Mouse (Mus musculus) neural tube, embryonic 13.5 days (tissue): ENCODE results near the gene Abca1. TPM values are rescaled to one million over a fixed set of nuclear protein-coding genes. Genes with fewer than 3 reads are reported as not detected.
A peak's percentile ranks its signal among the peaks of the same experiment; 100 is the strongest.

Source experiments
- ATAC-seq: fragments of 200-750 bp; cut with Nextera tagmentation; 2 replicates; pipeline ENCODE4 v1.8.0; 2017; ENCODE audit warnings: low read depth, mild to moderate bottlenecking, moderate TSS enrichment, moderate library complexity
- H3K27ac ChIP-seq: fragments of 300-500 bp; sonication (generic); replicated peaks from 2 replicates; pipeline ENCODE4 v1.5.1; 2015; ENCODE audit warnings: moderate library complexity, mild to moderate bottlenecking, inconsistent platforms
- H3K27me3 ChIP-seq: fragments of 300-500 bp; sonication (generic); 2 replicates; pipeline ENCODE4 v1.6.1; 2015; ENCODE audit warnings: mild to moderate bottlenecking, inconsistent platforms
- H3K36me3 ChIP-seq: fragments of 300-500 bp; sonication (generic); 2 replicates; pipeline ENCODE4 v1.6.1; 2015; ENCODE audit warnings: mild to moderate bottlenecking, inconsistent platforms
- H3K4me1 ChIP-seq: fragments of 300-500 bp; sonication (generic); replicated peaks from 2 replicates; pipeline ENCODE4 v1.6.1; 2015; ENCODE audit warnings: inconsistent platforms
- H3K4me2 ChIP-seq: fragments of 300-500 bp; sonication (generic); 2 replicates; pipeline ENCODE4 v1.6.1; 2015; ENCODE audit warnings: inconsistent platforms, mild to moderate bottlenecking, moderate library complexity
- H3K4me3 ChIP-seq: fragments of 300-500 bp; sonication (generic); 2 replicates; pipeline ENCODE4 v1.5.1; 2015; ENCODE audit warnings: mild to moderate bottlenecking, inconsistent platforms
- H3K9ac ChIP-seq: fragments of 300-500 bp; sonication (generic); 2 replicates; pipeline ENCODE4 v1.6.1; 2015; ENCODE audit warnings: moderate library complexity, mild to moderate bottlenecking, inconsistent platforms
- H3K9me3 ChIP-seq: fragments of 300-500 bp; sonication (generic); 2 replicates; pipeline ENCODE4 v1.6.1; 2016; ENCODE audit warnings: inconsistent platforms
- WGBS: fragments of 180-500 bp; shearing (Covaris S2); methylation state at CpG from one replicate; pipeline ENCODE4 v1.1.7; 2015; 5-methylcytosine and 5-hydroxymethylcytosine counted together
- polyA plus RNA-seq: library from polyadenylated mRNA; unstranded; fragments of >200 nt; fragmentation: Nextera tagmentation; extraction: Ambion mirVana; gene quantifications from 2 replicates; pipeline ENCODE4 v1.2.1, GENCODE M21; 2015

The Abca1 gene
- polyA plus RNA-seq, 1 experiment from 2014 or later = 11.5 TPM

GRCm38 (mm10) chr4:53076788-53077350, 82.8 kb downstream of the Abca1 start:
- H3K36me3 ChIP-seq = peaks cover 74% of the 10 kb centered on the region
- H3K27me3 ChIP-seq = no peaks in the 10 kb centered on the region
- ATAC-seq = no peak
- H3K4me1 ChIP-seq = no peaks in the 10 kb centered on the region
- H3K4me2 ChIP-seq = no peak overlapping the region
- no peaks in the 10 kb centered on the region for H3K9me3 ChIP-seq
- H3K9ac ChIP-seq = no peak overlapping the region
- no peak overlapping the region for H3K27ac ChIP-seq
- WGBS = over 99% methylated on average over 4 of the region's 4 CpGs
- no peak overlapping the region for H3K4me3 ChIP-seq

GRCm38 (mm10) chr4:53073025-53073424, 86.7 kb downstream of the Abca1 start:
- Histone ChIP-seq H3K9ac (no peak overlapping the region), H3K36me3 (peaks cover 79% of the 10 kb centered on the region), H3K4me3 (no peak overlapping the region), H3K27ac (no peak overlapping the region), H3K4me1 (no peaks in the 10 kb centered on the region), H3K9me3 (no peaks in the 10 kb centered on the region), H3K27me3 (no peaks in the 10 kb centered on the region), H3K4me2 (no peak overlapping the region)
- ATAC-seq = no peak
- WGBS = 92% methylated on average over 7 of the region's 7 CpGs

DNA sequence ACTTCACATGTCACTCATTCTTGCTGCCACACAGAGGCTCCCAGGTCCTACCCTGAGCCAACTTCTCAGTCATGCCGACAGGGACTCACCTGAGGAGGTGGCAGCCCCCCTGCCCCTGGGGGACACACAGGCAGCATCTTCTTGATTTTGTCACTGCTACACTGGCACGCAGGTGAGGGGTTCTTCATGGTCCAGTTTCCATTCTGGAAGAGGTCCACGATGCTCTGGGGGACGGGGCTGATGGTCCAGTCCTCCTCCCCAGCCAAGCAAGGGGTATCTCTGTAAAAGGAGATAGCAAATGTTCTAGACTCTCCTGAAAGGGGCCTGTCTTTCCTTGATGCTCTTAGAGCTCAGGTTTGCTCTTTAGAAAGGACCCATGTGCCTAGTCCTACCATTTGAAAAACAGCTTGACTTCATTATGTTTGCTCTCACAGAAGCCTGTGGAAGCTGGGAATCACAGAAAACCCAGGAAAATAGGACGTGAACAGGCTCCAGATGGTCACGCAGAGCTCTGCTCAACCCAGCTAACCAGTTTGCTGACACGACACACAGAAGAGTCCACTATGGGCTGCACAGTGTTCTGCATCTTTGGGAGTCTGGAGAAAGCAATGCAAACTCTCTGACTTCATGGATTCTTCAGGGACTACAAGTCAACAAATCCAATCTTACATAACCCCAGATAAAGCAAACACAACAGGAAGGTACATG, 97.2 kb downstream of the Abca1 start:
- Histone ChIP-seq H3K9ac (no peak overlapping the region), H3K9me3 (no peaks in the 10 kb centered on the region), H3K4me1 (no peaks in the 10 kb centered on the region), H3K36me3 (peaks cover 53% of the 10 kb centered on the region), H3K27ac (no peak overlapping the region), H3K4me3 (no peak overlapping the region), H3K4me2 (no peak overlapping the region), H3K27me3 (no peaks in the 10 kb centered on the region)
- 95% methylated on average over 7 of the region's 7 CpGs for WGBS
- ATAC-seq = no peak

- H3K27me3 ChIP-seq = no peaks in the 10 kb centered on the region
- WGBS = 41% methylated on average over 9 of the region's 9 CpGs
- peak overlapping the region; percentile 71 for H3K27ac ChIP-seq
- H3K36me3 ChIP-seq = peaks cover 51% of the 10 kb centered on the region
- H3K4me3 ChIP-seq = no peak overlapping the region
- peak; percentile 66 for ATAC-seq
- peaks cover 17% of the 10 kb centered on the region; the same call in 1 of the 2 replicates for H3K4me1 ChIP-seq
- H3K9me3 ChIP-seq = no peaks in the 10 kb centered on the region
- no peak overlapping the region for H3K9ac ChIP-seq
- H3K4me2 ChIP-seq = no peak overlapping the region
These were observed 113.3 kb downstream of the Abca1 start for GRCm38 (mm10) chr4:53046238-53047022.

DNA sequence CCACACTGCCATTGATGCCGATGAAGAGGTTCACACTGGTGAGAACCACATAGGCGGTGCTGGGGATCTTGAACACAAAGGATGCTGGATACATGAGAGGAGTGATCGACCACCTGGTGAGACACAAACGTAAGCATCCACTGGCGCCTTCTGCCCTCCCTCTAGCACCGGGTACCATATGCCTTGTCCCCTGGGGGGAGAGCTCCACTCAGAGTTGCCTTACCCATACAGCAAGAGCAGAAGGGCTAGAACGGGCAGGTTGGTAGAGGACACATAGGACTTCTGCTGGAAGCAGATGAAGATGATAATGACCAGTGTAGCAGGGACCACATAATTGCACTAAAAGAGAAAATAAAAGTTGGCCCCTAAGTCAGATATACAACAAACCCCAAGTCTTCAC, 113.9 kb downstream of the Abca1 start:
- ATAC-seq = 0 out of 2 replicates have a peak, but pooled peaks have one; percentile 9
- Histone ChIP-seq H3K4me2 (no peak overlapping the region), H3K4me1 (peaks cover 17% of the 10 kb centered on the region; the same call in 1 of the 2 replicates), H3K4me3 (no peak overlapping the region), H3K9me3 (no peaks in the 10 kb centered on the region), H3K36me3 (peaks cover 50% of the 10 kb centered on the region), H3K9ac (no peak overlapping the region), H3K27me3 (no peaks in the 10 kb centered on the region), H3K27ac (peak overlapping the region; percentile 62)
- 69% methylated on average over 7 of the region's 7 CpGs for WGBS

DNA sequence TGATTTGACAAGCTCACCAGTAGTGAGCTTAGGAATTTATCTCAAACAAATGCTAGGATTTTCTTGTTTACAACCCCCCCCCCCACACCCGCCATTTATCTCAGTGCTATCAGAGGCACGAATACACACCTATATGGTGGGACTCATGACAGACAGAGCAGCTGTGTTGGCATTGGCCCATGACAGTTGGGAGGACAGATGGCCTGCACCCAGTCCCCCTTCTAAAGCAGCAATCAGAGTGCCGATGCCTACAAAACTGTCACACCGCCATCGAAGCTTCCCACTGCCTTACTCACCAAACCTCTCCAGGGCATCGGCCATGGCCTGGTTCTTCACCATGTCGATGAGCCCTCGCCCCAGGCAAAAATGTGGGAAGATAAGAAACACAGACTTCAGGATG, 115.9 kb downstream of the Abca1 start:
- Histone ChIP-seq H3K27me3 (no peaks in the 10 kb centered on the region), H3K9ac (no peak overlapping the region), H3K4me3 (no peak overlapping the region), H3K27ac (no peak overlapping the region), H3K4me1 (peaks cover 17% of the 10 kb centered on the region; the same call in 1 of the 2 replicates), H3K4me2 (no peak overlapping the region), H3K9me3 (no peaks in the 10 kb centered on the region), H3K36me3 (peaks cover 46% of the 10 kb centered on the region)
- no peak for ATAC-seq
- WGBS = 90% methylated on average over 8 of the region's 8 CpGs

GRCm38 (mm10) chr4:53030326-53030948, 129.3 kb downstream of the Abca1 start:
- WGBS = 10% methylated on average over 8 of the region's 8 CpGs
- no peaks in the 10 kb centered on the region; the same call in 1 of the 2 replicates for H3K9me3 ChIP-seq
- 0 out of 2 replicates have a peak, but pooled peaks have one; percentile 65 for ATAC-seq
- no peak overlapping the region for H3K27ac ChIP-seq
- H3K9ac ChIP-seq = no peak overlapping the region
- peaks cover 6% of the 10 kb centered on the region; the same call in 1 of the 2 replicates for H3K4me1 ChIP-seq
- H3K27me3 ChIP-seq = no peaks in the 10 kb centered on the region
- no peak overlapping the region for H3K4me3 ChIP-seq
- no peak overlapping the region for H3K4me2 ChIP-seq
- H3K36me3 ChIP-seq = peaks cover 24% of the 10 kb centered on the region

DNA sequence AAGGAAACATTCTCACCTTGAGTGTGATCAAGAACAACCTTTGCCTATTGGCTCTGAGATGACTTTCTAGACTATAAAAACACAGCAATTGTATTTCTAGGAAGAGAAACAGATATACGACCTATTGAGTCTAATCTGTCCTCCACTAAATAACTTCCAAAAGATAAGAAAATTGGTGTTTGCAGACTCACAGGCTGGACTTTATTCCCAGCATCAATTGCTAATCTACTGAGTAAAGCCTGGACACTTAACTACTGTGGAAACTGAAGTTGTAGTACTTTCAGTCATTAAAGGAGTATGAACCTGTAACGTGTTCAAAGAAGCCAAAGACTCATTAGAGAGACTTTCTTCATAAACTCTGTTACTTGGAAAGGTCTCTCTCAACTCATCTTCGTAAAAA, 131.9 kb downstream of the Abca1 start:
- no peaks in the 10 kb centered on the region; the same call in 1 of the 2 replicates for H3K9me3 ChIP-seq
- H3K4me3 ChIP-seq = no peak overlapping the region
- peaks cover 6% of the 10 kb centered on the region; the same call in 1 of the 2 replicates for H3K4me1 ChIP-seq
- H3K9ac ChIP-seq = no peak overlapping the region
- no peak overlapping the region for H3K4me2 ChIP-seq
- no peaks in the 10 kb centered on the region for H3K27me3 ChIP-seq
- WGBS = 91% methylated on average over 3 of the region's 3 CpGs
- H3K36me3 ChIP-seq = peaks cover 16% of the 10 kb centered on the region
- no peak overlapping the region for H3K27ac ChIP-seq
- no peak for ATAC-seq

- Histone ChIP-seq H3K4me2 (no peak overlapping the region), H3K4me3 (no peak overlapping the region), H3K9me3 (no peaks in the 10 kb centered on the region; the same call in 1 of the 2 replicates), H3K27me3 (no peaks in the 10 kb centered on the region), H3K9ac (no peak overlapping the region), H3K36me3 (peaks cover 42% of the 10 kb centered on the region), H3K27ac (no peak overlapping the region), H3K4me1 (no peaks in the 10 kb centered on the region)
- no peak for ATAC-seq
- WGBS = 90% methylated on average over 4 of the region's 4 CpGs
These were observed 135.3 kb downstream of the Abca1 start for GRCm38 (mm10) chr4:53024397-53024796.

DNA sequence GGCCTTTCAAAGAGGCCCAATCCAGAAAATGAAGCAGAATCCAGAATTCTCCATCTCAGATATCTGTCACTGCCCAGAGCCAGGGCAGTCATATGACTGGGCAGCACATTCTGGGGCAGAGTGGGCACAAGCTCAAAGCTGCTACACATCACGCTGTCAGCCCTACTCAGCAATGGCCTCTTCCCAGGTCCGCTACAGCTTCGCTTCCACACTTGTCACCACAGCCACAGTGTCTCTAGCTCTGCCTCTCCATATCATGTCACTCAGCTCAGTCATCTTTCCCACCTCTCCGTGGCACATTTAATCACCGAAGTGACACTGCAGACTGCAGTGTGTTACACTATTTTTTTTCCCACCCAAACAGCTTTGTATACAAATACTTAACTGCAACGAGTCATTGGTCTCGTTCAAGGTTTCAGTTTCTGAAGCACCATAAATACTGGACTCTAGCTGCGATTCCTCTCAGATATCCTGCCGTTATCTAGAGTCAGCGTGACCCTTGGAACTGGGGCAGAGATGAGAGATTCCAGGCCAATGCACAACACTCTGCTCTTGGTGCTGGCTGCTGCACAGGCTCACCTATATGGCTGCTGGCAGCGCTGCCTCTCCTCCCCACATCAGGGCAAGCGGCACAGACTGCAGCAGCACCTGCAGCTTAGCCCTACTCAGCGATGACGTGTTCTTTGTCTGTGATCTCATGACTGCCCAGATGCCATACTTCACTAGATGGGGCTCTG, 136.3 kb downstream of the Abca1 start:
- no peak; the same call in 1 of the 2 replicates for ATAC-seq
- no peaks in the 10 kb centered on the region for H3K4me1 ChIP-seq
- H3K36me3 ChIP-seq = peaks cover 50% of the 10 kb centered on the region
- no peak overlapping the region for H3K9ac ChIP-seq
- no peaks in the 10 kb centered on the region; the same call in 1 of the 2 replicates for H3K9me3 ChIP-seq
- H3K27me3 ChIP-seq = no peaks in the 10 kb centered on the region
- no peak overlapping the region for H3K4me3 ChIP-seq
- no peak overlapping the region for H3K4me2 ChIP-seq
- 96% methylated on average over 14 of the region's 14 CpGs for WGBS
- H3K27ac ChIP-seq = no peak overlapping the region

DNA sequence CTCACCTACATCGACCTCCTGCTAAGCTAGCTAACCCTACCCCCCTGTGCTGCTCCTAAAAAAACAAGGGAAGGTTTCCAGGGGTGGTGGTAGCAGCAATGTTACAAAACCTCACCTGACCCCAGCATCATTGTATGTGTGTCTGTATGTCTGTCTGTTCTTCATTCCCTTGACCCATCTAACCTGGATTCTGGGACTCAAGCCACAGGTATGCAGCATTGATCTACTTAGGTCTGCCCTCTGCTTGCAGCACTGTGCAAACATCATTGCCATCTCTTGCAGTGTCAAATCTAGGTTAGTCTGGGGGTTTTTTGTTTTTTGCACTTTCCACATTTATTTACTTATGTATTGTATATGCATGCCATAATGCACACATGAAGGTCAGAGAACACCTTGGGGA, 141.3 kb downstream of the Abca1 start:
- ATAC-seq = no peak

More for the DNA sequence above, 141.3 kb downstream of the Abca1 start:
- H3K4me2 ChIP-seq = no peak overlapping the region
- no peak overlapping the region for H3K27ac ChIP-seq
- WGBS = 89% methylated on average over 1 of the region's 1 CpGs
- H3K27me3 ChIP-seq = no peaks in the 10 kb centered on the region
- no peaks in the 10 kb centered on the region for H3K9me3 ChIP-seq
- no peaks in the 10 kb centered on the region for H3K4me1 ChIP-seq
- H3K9ac ChIP-seq = no peak overlapping the region
- H3K36me3 ChIP-seq = peaks cover 77% of the 10 kb centered on the region
- no peak overlapping the region for H3K4me3 ChIP-seq
